Mouse (Mus musculus) heart, postnatal 10 days (tissue): ENCODE data around the gene Prr12. TPM values are rescaled to one million over a fixed set of nuclear protein-coding genes. Genes with fewer than 3 reads are reported as not detected.
"Not testable (repeated sequence)": the region's sequence is repeated elsewhere in the genome, so short reads cannot be mapped to it uniquely, and the experiment has no call there.

Source experiments
- DNase-seq, 2 experiments: peaks; one replicate each; pipeline ENCODE4 v3.0.0; 2021
- intact Hi-C: fragments of 180-260 bp; cut with DNase I; formaldehyde crosslinking; loops from one replicate; pipeline ENCODE4 v1.15.1; 2025
- total RNA-seq, 2 experiments: library from RNA; stranded (reverse); gene quantifications; 2 replicates each; pipeline ENCODE4 v1.2.3; 2021

Gene Prr12
- total RNA-seq, 2 experiments from 2014 or later = 28.8 to 35.7 TPM

DNA sequence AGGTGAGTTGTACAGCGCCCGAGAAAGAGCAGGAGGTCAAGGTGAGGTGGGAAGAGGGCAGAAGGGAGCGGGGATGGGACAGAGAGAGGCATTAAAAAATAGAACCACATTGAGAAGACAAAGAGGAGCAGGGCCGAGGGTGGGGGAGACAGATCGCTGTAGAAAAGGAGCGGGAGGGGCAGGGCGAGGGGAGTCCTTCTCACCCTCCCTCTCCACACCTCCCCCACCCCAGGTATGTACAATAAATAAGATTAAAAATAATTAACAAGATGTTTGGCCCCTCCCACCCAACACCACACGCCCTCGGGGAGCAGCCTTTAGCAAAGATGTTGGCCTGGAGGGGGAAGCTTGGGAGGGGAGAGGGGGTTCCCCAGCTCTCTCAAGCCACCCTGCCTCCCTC is 24.9 kb downstream of the Prr12 start:
- intact Hi-C loops = no loop called here
- DNase-seq = no peak

DNA sequence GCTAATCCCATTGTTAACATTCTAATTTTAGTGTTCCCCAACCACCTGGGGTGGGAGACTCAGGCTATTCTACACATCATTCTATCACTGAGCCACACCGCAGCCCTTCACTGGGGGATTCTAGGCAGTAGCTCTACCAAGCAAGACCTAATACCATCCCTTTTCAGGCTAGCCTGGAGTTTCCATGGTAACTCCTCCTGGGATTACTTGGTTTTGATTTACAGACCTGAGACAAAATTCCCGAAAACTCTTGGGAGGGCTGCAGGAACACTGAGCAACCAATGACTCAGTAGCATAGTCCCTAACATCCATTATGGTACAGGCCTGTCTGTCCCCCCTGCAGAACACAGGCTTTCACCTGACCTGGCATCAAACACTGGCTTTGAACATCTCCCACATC is 26.4 kb downstream of the Prr12 start:
- no peak for DNase-seq
- intact Hi-C loops = no loop called here

DNA sequence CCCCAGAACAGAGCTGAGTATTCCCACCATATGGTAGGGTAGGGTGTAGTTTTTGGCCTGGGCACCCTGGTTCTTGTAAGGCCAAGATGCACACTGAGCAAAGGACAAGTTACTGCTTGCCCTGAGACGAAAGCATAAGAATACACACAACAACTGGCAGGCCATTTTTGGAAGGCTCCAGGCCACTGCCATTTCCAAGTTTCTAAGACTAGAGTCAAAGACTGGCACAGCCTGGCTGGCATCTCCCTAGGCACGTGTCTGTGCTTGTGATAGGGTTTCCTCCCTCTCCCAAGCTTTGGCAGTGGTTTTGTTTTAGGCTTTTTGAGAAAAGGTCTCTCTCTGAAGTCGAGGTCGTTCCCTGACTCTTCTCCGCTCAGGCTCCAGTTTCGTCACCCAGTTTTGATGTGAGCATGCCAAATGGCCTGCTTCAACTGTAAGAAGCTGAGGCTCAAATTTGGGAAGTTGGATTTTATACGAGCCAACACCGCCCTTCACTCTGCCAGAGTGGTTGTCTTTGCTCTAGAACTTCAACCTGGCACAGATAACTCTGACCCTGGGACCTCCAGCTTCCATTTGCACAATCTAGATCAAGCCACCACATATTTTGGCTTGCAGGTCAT is 27.0 kb downstream of the Prr12 start:
- no peak for DNase-seq

DNA sequence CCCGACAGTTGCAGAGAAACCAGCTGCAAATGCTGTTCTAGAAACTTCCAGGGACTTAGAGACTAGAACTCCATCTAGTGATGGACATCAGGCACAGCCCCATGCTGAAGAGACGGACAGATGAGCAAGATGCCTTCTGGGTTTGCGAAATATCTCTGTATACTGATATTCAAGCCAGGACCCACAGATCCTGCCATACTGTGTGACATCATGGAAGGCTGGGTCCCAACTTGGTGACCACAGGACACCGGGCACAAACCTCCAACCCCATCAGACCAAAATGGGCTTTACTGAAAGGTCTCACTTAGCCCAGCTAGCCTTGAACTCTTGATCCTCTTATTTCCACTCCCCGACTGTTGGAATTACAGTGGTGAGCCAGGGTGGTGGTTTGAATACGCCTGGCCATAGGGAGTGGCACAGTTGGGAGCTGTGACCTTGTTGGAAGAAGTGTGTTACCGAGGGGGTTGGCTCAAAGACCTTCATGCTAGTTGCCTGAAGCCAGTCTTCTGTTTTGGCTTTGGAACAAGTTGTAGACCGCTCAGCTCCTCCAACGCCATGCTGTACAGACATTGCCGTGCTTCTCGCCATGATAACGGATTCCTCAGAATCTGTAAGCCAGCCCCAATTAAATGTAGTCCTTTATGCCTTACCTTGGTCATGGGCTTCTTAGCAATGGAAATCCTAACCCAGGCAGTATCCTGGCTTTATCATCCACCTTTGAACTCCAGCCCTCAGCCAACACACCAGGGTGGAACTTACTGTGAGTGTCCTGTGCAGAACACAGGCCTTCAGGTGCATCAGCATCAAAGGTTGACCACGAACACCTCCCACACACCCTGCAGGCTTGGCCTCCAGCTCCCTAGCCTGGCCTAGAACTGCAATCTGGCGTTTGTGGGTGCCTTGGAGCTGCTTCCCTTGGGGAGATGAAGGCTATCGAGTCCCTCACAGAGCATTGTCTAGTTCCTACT is 28.1 kb downstream of the Prr12 start:
- DNase-seq = no peak
- intact Hi-C loops = no loop called here

More for the DNA sequence above, 27.0 kb downstream of the Prr12 start:
- intact Hi-C loops = no loop called here

DNA sequence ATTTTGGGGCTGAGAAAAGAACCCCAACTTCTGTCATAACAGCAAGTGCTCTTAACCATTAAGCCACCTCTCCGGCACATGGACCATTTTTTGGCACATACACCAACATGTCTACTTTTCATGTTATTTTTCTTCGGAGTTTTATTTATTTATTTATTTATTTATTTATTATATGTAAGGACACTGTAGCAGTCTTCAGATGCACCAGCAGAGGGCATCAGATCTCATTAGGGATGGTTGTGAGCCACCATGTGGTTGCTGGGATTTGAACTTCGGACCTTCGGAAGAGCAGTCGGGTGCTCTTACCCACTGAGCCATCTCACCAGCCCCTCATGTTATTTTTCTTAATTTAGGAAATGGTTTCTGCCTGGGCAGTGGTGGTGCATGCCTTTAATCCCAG is 29.0 kb downstream of the Prr12 start:
- DNase-seq, intact Hi-C loops: not testable (repeated sequence)

DNA sequence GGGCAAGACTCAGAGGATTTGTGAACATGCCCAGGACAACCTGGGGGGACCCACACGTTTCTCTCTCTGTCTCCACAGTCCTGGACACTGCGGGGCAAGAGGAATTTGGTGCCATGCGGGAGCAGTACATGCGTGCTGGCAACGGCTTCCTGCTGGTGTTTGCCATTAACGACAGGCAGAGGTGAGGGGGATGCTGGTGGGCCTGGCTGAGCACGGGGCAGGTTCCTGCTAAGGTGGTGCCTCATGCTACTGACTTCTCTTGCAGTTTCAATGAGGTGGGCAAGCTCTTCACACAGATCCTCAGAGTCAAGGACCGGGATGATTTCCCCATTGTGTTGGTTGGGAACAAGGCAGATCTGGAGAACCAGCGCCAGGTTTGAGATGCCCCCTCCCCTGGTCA is 32.5 kb downstream of the Prr12 start:
- DNase-seq = no peak
- intact Hi-C loops = loop anchor here (2.0 kb wide), 2 partner anchors 33 to 43 kb away; partner anchors contain the start of genes Nosip, Prr12 and Prrg2

DNA sequence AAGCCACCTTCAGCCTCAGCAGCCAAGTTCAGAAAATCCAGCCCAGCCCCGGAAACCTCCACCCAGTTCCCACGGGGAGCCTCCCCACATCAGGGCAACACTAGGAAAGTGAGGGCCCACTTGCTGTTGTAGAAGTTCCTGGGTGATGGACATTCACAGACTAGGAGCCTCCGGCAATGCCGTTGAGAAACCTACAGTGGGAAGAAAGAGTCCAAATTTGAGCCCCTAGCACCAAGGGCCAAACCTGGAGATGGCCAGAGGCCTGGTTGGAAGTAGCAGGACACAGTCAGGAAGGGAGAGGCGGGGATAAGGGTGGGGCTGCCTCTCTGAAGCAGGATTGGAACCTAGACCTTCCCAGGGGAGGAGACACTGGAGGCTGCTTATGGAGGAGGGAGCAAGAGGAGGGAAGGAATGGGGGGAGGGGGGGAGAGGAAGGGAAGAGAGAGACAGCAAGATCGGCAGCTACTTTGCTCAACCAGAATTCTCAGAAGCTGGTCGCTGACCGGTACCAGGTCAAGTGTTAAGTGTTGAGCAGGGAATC is 33.6 kb downstream of the Prr12 start:
- intact Hi-C loops = no loop called here
- peak; percentile 81 to 87 for DNase-seq

DNA sequence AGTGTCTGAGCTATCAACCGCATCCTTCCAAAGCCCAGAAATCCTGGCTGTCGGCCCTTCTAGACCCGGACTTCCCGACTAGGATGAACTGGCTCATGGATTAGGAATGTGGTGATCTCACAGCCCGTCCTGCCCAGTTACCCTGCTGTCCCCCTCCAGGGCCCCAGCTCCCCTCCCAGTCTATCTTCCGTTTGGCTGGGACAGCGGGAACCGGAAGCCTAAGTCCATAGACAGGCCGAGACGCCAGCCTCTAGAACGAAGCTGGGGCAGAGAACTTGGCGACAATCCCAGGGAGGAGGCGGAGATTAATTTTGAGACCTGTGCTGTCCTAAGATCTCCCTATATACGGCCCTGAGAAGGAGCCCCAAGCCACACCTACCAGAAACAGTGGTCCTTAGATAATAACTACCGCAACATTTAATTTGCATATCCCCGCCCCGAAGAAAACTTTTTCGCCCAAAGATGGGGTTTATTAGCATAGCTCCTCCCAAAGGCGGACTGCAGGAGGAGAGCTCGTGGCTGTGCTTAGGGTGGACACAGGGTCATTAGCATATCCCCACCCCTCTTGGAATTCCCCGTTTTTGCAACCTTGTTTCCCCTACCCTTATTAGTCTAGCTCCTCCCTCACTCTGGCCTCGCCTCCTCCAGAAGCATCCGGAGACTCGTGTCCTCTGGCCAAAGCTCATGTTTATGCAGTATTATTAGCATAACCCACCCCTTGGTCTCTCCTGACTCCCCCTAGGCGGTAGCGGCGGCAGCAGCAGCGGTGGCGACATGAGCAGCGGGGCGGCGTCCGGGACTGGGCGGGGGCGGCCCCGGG is 35.2 kb downstream of the Prr12 start, which contains the start of gene Rras:
Gene Rras, plus strand, starts transcription at position 720 of the 820 bp plus-strand sequence.
- DNase-seq = peak; percentile 96
- intact Hi-C loops = no loop called here

DNA sequence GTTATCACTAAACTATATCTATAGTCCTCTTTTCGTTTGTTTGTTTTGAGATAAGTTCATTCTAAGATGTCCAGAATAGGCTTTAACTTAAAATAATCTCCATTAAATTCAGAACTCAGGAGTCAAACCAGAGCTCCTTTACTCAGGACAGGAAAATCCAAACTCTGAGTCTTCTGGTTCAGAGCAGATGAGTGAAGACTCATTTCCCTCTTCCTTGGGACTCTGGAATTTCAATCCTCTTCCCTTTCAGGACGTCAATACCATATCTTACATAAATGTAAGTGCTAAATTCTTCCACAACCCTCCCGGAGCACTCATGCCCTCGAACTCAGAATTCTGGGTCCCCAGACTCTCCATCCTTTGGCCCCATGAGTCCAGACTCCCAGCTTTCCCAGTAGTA is 35.9 kb downstream of the Prr12 start:
- intact Hi-C loops = loop anchor here (1.0 kb wide), 1 partner anchor 30 kb away; the partner anchor contains the start of gene Prmt1

DNA sequence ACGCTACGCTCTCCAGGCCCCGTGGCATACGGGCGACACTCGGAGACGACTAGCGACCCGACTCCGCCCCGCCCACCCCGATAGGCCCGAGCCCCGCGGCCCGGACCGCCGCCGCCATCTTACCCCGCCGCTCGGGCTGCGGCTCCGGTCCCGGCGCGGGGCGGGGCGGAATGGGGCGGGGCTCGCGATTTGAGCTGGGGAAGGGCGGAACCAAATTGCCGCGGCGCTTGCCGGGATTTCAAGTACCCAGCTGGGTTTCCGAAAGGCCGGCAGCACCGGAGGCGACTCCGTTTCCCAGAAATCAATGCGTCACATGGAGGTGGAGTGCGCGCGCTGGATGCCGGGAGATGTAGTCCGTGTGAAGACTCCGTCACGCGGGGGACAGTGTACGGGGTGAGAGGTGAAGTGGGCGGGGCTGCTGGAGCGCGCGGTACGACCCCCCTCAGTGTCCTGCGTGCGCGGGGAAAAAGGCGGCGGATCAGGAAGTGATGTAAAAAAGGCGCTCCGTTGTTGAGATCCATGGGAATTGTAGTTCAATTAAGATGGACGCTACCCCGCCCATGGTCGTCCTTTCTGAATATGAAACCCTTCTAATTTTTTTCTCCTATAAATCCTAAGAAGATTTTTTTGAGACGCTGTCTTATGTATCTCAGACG is 36.6 kb downstream of the Prr12 start, which contains the start of gene Scaf1:
Gene Scaf1, minus strand, starts transcription at position 407 of the 656 bp plus-strand sequence.
- intact Hi-C loops = loop anchor here (1.0 to 2.0 kb wide), 2 partner anchors 17 to 30 kb away; partner anchors contain the start of genes Bcl2l12 and Prmt1
- DNase-seq = peak; percentile 100

More for the DNA sequence above, 35.9 kb downstream of the Prr12 start:
- no peak for DNase-seq

DNA sequence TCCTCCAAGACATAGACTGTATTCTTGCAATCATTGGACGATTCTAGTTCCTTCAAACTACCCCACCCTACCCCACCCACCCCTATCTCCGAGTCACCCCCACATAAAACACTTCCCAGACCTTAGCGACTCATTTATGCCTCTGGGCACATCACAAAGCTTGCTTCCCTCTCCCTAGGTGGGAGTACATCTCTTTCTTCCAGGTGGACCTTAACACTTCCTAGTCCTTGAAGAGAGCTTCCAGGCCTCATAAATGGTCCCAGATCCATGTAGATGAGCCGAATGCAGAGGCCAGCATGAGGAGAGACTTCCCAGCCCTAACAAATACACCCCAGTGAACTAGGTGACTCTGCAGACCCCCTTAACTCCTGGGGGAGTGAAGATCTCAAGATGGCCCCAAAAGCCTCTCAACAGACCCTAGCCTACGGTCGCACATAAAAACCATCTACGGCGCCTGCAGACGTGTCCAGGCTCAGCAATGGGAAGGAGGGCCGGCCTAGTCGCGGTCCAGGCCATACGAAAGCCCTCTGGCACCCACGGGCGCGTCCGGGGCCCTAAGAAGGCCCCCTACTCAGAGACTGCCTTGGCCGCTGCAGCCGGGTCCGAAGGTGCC is 37.2 kb downstream of the Prr12 start:
- peak in 1 of 2 experiments; percentile 41 for DNase-seq
- intact Hi-C loops = loop anchor here (2.0 kb wide), 1 partner anchor 17 kb away; the partner anchor contains the start of gene Bcl2l12

DNA sequence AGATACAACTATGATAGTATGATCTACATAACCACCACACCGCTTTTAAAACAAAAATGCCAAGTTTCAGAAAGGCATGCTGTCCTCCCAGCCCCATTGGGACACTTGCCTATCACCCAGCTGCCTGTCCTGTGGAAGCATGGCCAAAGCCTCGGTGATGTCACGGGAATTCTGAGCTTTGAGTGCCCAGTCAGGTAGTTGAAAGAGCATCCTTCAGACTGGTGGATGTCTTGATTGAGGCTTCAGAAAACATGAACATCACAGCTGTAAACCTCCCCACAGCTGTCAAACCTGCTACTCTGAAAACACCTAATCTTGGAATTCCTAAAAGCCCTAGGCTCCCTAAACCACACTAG is 38.6 kb downstream of the Prr12 start:
- DNase-seq = no peak
- intact Hi-C loops = loop anchor here (2.0 kb wide), 1 partner anchor 15 kb away; the partner anchor contains the start of gene Bcl2l12

DNA sequence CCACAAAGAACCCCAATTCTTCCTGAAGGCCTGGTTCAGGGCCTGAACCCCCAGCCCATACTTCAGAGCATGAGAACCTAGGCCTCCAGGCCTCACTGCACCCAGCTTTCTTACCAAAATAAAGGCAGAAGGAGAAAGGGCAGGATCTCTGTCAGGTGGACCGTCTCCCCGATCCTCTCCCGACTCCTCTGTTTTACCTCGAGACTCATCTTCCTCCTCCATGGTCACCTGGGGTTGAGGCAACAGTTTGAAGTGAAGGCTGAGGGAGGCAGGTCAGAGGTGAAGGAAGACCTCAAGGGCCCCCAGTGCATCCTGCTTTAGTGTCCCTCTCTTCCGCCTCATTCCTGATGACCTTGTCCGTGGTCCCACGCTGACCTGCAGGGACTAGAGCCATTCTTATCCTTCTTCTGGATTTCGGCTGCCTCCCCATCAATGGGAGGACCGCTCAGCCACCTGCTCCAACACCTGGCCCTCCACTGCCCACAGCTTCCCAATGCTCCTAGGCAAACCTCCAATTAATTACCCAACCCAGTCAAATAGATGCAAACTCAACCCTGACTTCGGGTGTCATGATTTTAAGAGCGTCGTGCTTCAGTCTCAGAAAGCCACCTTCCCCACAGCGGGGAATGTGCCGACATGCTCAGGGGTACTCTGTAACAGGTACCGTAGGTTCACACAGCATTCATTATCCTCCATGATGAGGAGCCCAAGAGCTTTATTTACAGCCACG is 39.1 kb downstream of the Prr12 start:
- intact Hi-C loops = loop anchor here (2.0 kb wide), 1 partner anchor 15 kb away; the partner anchor contains the start of gene Bcl2l12

DNA sequence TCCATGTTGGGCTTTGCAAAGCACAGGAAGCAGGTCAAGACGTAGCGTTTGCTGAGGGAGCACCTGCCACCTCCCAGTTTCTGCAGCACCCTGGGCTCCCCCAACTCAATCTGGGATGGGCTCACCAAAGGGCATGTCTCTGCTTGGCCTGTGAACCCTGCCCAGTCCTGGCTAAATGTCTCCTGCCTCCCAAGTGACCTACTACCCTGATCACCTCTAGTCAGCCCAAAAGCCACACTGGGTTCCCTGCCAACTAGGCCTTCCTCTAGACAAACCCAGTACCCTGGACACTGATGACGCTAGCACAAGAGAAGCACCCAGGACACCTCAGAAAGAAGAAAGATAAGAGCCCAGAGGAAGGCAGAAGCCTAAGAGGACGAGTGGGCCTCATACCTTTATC is 39.9 kb downstream of the Prr12 start:
- intact Hi-C loops = no loop called here
- no peak for DNase-seq

More for the DNA sequence above, 39.1 kb downstream of the Prr12 start:
- no peak for DNase-seq

DNA sequence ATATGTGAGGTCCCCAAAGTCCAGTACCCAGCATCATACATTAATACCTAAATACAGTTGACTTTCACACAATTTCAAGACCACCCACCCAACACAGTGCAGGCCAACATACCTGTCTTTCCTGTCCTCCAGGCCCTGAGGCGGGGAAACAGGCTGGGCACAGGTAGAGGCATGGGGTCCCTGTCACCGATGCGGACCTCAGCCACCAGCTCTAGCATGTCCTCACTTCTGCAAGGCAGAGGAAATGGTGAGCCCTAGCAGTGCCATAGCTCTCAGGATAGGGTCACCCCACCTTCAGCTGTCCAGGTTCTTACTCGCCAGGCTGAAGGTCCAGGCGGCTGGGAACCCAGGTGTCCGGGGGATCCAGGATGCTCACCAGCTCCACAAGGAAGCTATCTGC is 40.7 kb downstream of the Prr12 start:
- DNase-seq = no peak
- intact Hi-C loops = no loop called here

DNA sequence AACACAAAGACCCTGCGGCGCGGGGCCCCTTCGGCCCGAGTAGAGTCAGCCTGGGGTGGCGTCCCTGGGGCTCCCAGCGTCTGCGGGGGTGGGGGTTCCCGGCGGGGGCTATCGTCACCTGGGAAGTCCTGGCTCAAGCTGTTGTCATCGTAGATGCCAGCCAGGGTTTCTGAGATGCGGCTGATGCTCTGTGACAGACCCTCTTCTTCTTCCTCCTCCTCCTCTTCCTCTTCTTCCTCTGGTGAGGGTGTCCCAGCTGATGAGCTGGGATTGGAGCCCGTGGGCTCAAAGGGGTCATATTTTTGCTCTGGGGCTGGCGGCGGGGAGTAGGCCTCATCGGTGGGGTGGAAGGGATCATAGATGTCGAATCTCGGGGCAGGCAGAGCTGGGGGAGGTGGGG is 44.3 kb downstream of the Prr12 start:
- no peak for DNase-seq
- intact Hi-C loops = no loop called here

DNA sequence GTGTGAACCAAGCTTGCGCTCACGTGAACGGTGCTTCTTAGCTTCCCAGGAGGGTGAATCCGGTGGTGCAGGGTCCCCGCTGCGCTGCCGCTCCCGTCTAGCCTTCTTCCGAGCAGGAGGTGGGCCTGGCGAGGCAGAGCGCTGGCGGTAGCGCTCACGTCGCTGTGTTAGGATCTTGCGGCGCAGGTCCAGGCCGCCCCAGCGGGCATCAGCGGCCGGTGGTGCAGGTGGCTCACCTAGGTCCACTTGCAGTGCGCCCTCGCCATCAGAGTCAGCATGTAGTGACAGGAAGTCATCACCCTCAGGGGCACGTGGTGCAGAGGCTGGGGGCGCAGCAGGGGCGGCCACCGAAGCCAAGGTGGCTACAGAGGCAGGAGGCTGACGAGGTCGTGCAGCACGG is 44.8 kb downstream of the Prr12 start:
- DNase-seq = no peak
- intact Hi-C loops = no loop called here

DNA sequence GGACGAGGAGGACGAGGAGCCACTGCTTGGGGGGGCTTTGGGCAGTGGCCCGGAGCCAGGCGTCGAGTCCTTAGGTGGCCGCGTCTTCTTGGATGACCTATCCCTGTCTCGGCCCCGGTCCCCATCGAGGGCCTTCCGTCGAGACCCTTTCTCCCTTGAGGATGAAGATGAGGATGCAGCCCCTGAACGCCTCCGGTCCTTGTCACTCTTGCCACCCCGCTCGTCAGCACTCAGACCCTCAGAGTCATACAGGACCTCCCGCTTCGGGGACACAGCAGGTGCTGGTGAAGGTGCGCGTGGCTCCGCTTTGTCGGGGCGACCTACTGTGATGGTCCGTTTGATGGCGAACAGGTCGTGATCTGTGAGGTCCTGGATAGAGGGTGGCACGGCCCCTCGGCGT is 45.5 kb downstream of the Prr12 start:
- no peak for DNase-seq
- intact Hi-C loops = no loop called here

DNA sequence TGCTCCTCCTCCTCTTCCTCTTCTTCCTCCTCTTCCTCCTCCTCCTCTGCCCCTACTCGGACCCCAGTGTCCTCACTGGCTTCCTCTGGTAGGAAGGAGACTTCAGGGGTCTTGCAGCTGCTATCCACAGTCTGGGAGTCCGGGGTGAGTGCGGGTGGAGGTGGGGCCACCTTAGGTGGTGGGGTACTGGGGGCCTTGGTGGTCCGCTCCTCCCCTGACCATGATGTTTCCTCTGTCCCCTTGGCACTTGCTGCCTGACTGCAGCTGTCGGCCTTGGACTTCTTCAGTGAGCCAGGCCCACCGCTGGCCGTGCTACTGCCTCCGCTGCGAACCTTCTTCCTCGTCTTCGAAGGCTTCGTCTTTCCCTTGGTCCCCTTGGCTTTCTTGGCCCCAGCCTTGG is 46.2 kb downstream of the Prr12 start:
- DNase-seq = no peak
- intact Hi-C loops = no loop called here
